Mouse (Mus musculus) bone marrow, adult 2 months (tissue): ENCODE results near the gene Rnh1. TPM values are rescaled to one million over a fixed set of nuclear protein-coding genes. Genes with fewer than 3 reads are reported as not detected.

ENCODE experiments used
- H3K27ac ChIP-seq: fragments of 200-500 bp; 2 replicates; pipeline ENCODE4 v1.5.1; 2012; ENCODE audit warnings: low read depth, mild to moderate bottlenecking, control low read depth, inconsistent platforms, low read length; ENCODE audit not compliant: control insufficient read depth, poor library complexity, insufficient read depth
- H3K4me1 ChIP-seq: fragments of 200-500 bp; 2 replicates; pipeline ENCODE4 v1.6.1; 2011; ENCODE audit warnings: low read length; ENCODE audit not compliant: control insufficient read depth, insufficient read depth
- H3K4me3 ChIP-seq: fragments of 200-500 bp; replicated peaks from 2 replicates; pipeline ENCODE3; 2011; ENCODE audit warnings: mild to moderate bottlenecking, low read depth, low read length, control low read depth; ENCODE audit not compliant: control insufficient read depth
- CTCF ChIP-seq: fragments of 200-500 bp; IDR thresholded peaks from 2 replicates; pipeline ENCODE4 v1.5.1; 2011; ENCODE audit warnings: low read length, control low read depth; ENCODE audit not compliant: control insufficient read depth, insufficient read depth
- POLR2A ChIP-seq: fragments of 200-500 bp; IDR thresholded peaks from 2 replicates; pipeline ENCODE4 v1.6.1; 2011; ENCODE audit warnings: low read depth, mild to moderate bottlenecking, control low read depth, low read length, borderline replicate concordance; ENCODE audit not compliant: control insufficient read depth
- WGBS: fragments of 180-500 bp; shearing (Covaris S2); methylation state at CpG from one replicate; pipeline ENCODE4 v1.1.7; 2018; 5-methylcytosine and 5-hydroxymethylcytosine counted together
- polyA plus RNA-seq: library from polyadenylated mRNA; stranded (reverse); fragments of >200 nt; gene quantifications from 2 replicates; pipeline ENCODE4 v1.2.4, GENCODE M21; 2011; ENCODE audit warnings: low replicate concordance; ENCODE audit not compliant: missing spikeins, insufficient read depth, insufficient read length

Gene Rnh1
- polyA plus RNA-seq, 1 experiment = 27.6 TPM

GRCm38 (mm10) chr7:141210137-141210536 is 37.5 kb upstream of the Rnh1 start:
- TF ChIP-seq CTCF (no peak), POLR2A (no peak)
- Histone ChIP-seq H3K4me3 (no peak overlapping the region), H3K4me1 (peaks cover 6% of the 10 kb centered on the region), H3K27ac (peak overlapping the region; percentile 33; the same call in 1 of the 2 replicates)
- 85% methylated on average over 12 of the region's 12 CpGs for WGBS

GRCm38 (mm10) chr7:141209526-141209925 is 36.9 kb upstream of the Rnh1 start:
- no peak overlapping the region for H3K4me3 ChIP-seq
- peak overlapping the region; percentile 66 for H3K27ac ChIP-seq
- 65% methylated on average over 3 of the region's 3 CpGs for WGBS
- TF ChIP-seq CTCF = no peak
- TF ChIP-seq POLR2A = peak; percentile 51; the same call in 1 of the 2 replicates
- peaks cover 6% of the 10 kb centered on the region for H3K4me1 ChIP-seq

GRCm38 (mm10) chr7:141206182-141206937 is 33.7 kb upstream of the Rnh1 start:
- TF ChIP-seq POLR2A (no peak), CTCF (no peak)
- Histone ChIP-seq H3K4me1 (peaks cover 6% of the 10 kb centered on the region), H3K27ac (no peak overlapping the region), H3K4me3 (no peak overlapping the region)
- 89% methylated on average over 18 of the region's 18 CpGs for WGBS

GRCm38 (mm10) chr7:141205504-141205903 is 32.8 kb upstream of the Rnh1 start:
- peaks cover 6% of the 10 kb centered on the region for H3K4me1 ChIP-seq
- WGBS = 86% methylated on average over 5 of the region's 5 CpGs
- no peak overlapping the region for H3K27ac ChIP-seq
- TF ChIP-seq CTCF (no peak), POLR2A (no peak)
- no peak overlapping the region for H3K4me3 ChIP-seq

GRCm38 (mm10) chr7:141204546-141204945 is 31.9 kb upstream of the Rnh1 start:
- Histone ChIP-seq H3K4me3 (no peak overlapping the region), H3K4me1 (peaks cover 3% of the 10 kb centered on the region), H3K27ac (no peak overlapping the region)
- TF ChIP-seq POLR2A (no peak), CTCF (no peak)
- WGBS = 52% methylated on average over 3 of the region's 3 CpGs

- Histone ChIP-seq H3K27ac (no peak overlapping the region), H3K4me3 (no peak overlapping the region), H3K4me1 (no peaks in the 10 kb centered on the region; the same call in 1 of the 2 replicates)
- no peak for TF ChIP-seq POLR2A
- no peak for TF ChIP-seq CTCF
- 89% methylated on average over 4 of the region's 4 CpGs for WGBS
Observed at GRCm38 (mm10) chr7:141198121-141198520, 25.5 kb upstream of the Rnh1 start.

- H3K4me1 ChIP-seq = peaks cover 2% of the 10 kb centered on the region; the same call in 1 of the 2 replicates
- no peak for TF ChIP-seq CTCF
- no peak for TF ChIP-seq POLR2A
- WGBS = 84% methylated on average over 8 of the region's 8 CpGs
- H3K27ac ChIP-seq = no peak overlapping the region
- no peak overlapping the region for H3K4me3 ChIP-seq
Observed at GRCm38 (mm10) chr7:141196619-141197282, 24.1 kb upstream of the Rnh1 start.

- no peak overlapping the region for H3K27ac ChIP-seq
- 92% methylated on average over 2 of the region's 2 CpGs for WGBS
Observed at GRCm38 (mm10) chr7:141195754-141196153, 23.1 kb upstream of the Rnh1 start.

More at GRCm38 (mm10) chr7:141195754-141196153, 23.1 kb upstream of the Rnh1 start:
- no peak for TF ChIP-seq POLR2A
- TF ChIP-seq CTCF = no peak
- no peak overlapping the region for H3K4me3 ChIP-seq
- peaks cover 2% of the 10 kb centered on the region; the same call in 1 of the 2 replicates for H3K4me1 ChIP-seq
